Mouse (Mus musculus) megakaryocyte, embryonic 14.5 days (primary cell): ENCODE measurements around the gene Ppp2r3d.

Experiments used
- FLI1 ChIP-seq: IDR thresholded peaks from 2 replicates; pipeline ENCODE4 v1.6.1; 2012; ENCODE audit warnings: low read length, inconsistent platforms, mixed read lengths
- GATA1 ChIP-seq: IDR thresholded peaks from 3 replicates; pipeline ENCODE4 v1.6.1; 2012; ENCODE audit warnings: mixed read lengths, low read length, inconsistent platforms, borderline replicate concordance

- TF ChIP-seq GATA1 (no peak), FLI1 (no peak)
These were observed 68.1 kb downstream of the Ppp2r3d start for GRCm38 (mm10) chr9:124408564-124408963.
